Mouse (Mus musculus) liver, adult 2 months (tissue): Measurements from ENCODE around the gene Gpr153.

Experiments
- CTCF ChIP-seq: fragments of 200-500 bp; IDR thresholded peaks from 2 replicates; pipeline ENCODE4 v1.5.1; 2011; ENCODE audit warnings: low read depth, low read length, control low read depth
- POLR2A ChIP-seq: fragments of 200-500 bp; IDR thresholded peaks from 2 replicates; pipeline ENCODE4 v1.6.1; 2011; ENCODE audit warnings: low read length, control low read depth; ENCODE audit not compliant: insufficient read depth; ENCODE audit errors: extremely low read depth

DNA sequence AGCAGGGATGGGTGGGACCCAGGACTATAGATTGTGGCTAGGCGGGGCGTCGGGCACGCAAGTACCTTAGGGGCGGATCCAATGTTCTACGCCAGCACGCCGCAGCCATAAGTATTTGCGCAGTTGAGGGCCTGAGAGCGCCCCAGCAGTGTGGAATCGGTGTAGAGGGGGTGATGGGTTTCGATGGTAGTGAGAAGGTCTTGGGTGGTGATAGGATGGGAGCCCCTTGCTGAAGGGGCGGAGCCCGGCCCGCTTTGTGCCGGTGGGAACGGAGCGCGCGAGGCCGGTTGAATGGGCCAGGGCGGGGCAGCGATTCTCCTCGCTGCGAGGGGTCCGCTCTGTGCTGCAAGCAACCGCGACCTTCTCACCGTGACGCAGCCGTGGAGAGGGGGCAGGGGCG is 12.2 kb downstream of the Gpr153 start:
- no peak for TF ChIP-seq CTCF
- no peak for TF ChIP-seq POLR2A
